9 mouse cellular contexts compared by ENCODE assay signal in genomic region chr10:70599925-70600305, GRCm38 (mm10). TPM values are rescaled to one million over a fixed set of nuclear protein-coding genes. Genes with fewer than 3 reads are reported as not detected.
DNase-seq lines count a peak whose midpoint lies in the region; ATAC-seq and TF ChIP-seq lines count a peak whose summit lies in the region.
"Had no signal": no experiment of that assay in that cellular context is flagged by ENCODE, and none has a peak within 500 bp of the region (broad histone marks: within the 10 kb centered on the region; RNA-seq: fewer than 3 reads in every experiment).

No protein-coding gene starts in this region.

- H3K4me3 ChIP-seq in cerebellum, adult 2 months (replicated peaks; ENCODE audit: insufficient read depth, low read depth, low read length): peak overlapping the region; percentile 73
- peak overlapping the region; percentile 47 for H3K4me3 ChIP-seq in lung, postnatal 0 days (ENCODE audit: low read depth, low read length)
- H3K4me3 ChIP-seq in intestine, embryonic 16.5 days (ENCODE audit: low read length): peak overlapping the region; percentile 64
- peak overlapping the region; percentile 61 for H3K4me3 ChIP-seq in small intestine, adult 2 months (ENCODE audit: low read depth, low read length)

- under 1% methylated on average over 28 of the region's 28 CpGs for WGBS in cerebellum, adult 2 months
- 3% methylated on average over 28 of the region's 28 CpGs for WGBS in lung, postnatal 0 days
- under 1% methylated on average over 28 of the region's 28 CpGs for WGBS in intestine, embryonic 16.5 days
- WGBS in small intestine, adult 2 months: 4% methylated on average over 28 of the region's 28 CpGs

- no peaks in the 10 kb centered on the region for H3K27me3 ChIP-seq in cerebellum, adult 2 months (ENCODE audit: control insufficient read depth, insufficient read depth, low read length)
- H3K27me3 ChIP-seq in lung, postnatal 0 days (replicated peaks; ENCODE audit: insufficient read depth, low read length): peaks cover 17% of the 10 kb centered on the region
- H3K27me3 ChIP-seq in intestine, embryonic 16.5 days (replicated peaks; ENCODE audit: control insufficient read depth, insufficient read depth, low read length): peaks cover 17% of the 10 kb centered on the region
- H3K27me3 ChIP-seq in small intestine, adult 2 months (ENCODE audit: control insufficient read depth, insufficient read depth, low read length): peaks cover 14% of the 10 kb centered on the region

- no peak for DNase-seq in cerebellum, adult 2 months
- DNase-seq in cerebellum, postnatal 4 days (ENCODE audit: low spot score in 2 of 2): no peak
- peak; percentile 5 for DNase-seq in lung, postnatal 0 days (ENCODE audit: low spot score)
- no peak for DNase-seq in lung, postnatal 14 days
- no peak for DNase-seq in cerebellum, postnatal 14 days
- DNase-seq in cerebellum, adult 18-20 months: no peak

- TF ChIP-seq CTCF in cerebellum, adult 2 months (IDR thresholded peaks at IDR 0.05; ENCODE audit: borderline replicate concordance, insufficient read depth, low read depth, low read length): no peak
- no peak for TF ChIP-seq CTCF in lung, postnatal 0 days (IDR thresholded peaks at IDR 0.05)
- TF ChIP-seq CTCF in small intestine, adult 2 months (IDR thresholded peaks at IDR 0.05; ENCODE audit: extremely low read depth, insufficient read length, insufficient replicate concordance, low read depth, low read length): no peak

- H3K27ac ChIP-seq in cerebellum, adult 2 months (ENCODE audit: insufficient read depth, low read length): peak overlapping the region; percentile 60
- no peak overlapping the region for H3K27ac ChIP-seq in lung, postnatal 0 days (ENCODE audit: low read length)
- H3K27ac ChIP-seq in intestine, embryonic 16.5 days (ENCODE audit: low read length): no peak overlapping the region
- H3K27ac ChIP-seq in small intestine, adult 2 months (ENCODE audit: insufficient read depth, low read depth, low read length): no peak overlapping the region

- peaks cover 4% of the 10 kb centered on the region; the same call in 1 of the 2 replicates for H3K4me1 ChIP-seq in cerebellum, adult 2 months (ENCODE audit: control insufficient read depth, insufficient read depth, low read length)
- no peaks in the 10 kb centered on the region for H3K4me1 ChIP-seq in lung, postnatal 0 days (ENCODE audit: insufficient read depth, low read depth, low read length)
- peaks cover 12% of the 10 kb centered on the region for H3K4me1 ChIP-seq in intestine, embryonic 16.5 days (ENCODE audit: control insufficient read depth, insufficient read depth, low read length)
- peaks cover 10% of the 10 kb centered on the region for H3K4me1 ChIP-seq in small intestine, adult 2 months (ENCODE audit: control insufficient read depth, insufficient read depth, insufficient read length, low read length)

- no peaks in the 10 kb centered on the region for H3K9me3 ChIP-seq in lung, postnatal 0 days (ENCODE audit: low read length)
- no peaks in the 10 kb centered on the region for H3K9me3 ChIP-seq in intestine, embryonic 16.5 days (ENCODE audit: control insufficient read depth, low read length)

- H3K36me3 ChIP-seq in lung, postnatal 0 days (ENCODE audit: insufficient read depth, low read length): no peaks in the 10 kb centered on the region
- no peaks in the 10 kb centered on the region for H3K36me3 ChIP-seq in intestine, embryonic 16.5 days (ENCODE audit: control insufficient read depth, insufficient read depth, low read length)
- H3K36me3 ChIP-seq in small intestine, adult 2 months (ENCODE audit: control insufficient read depth, insufficient read depth, low read length): no peaks in the 10 kb centered on the region

- peak overlapping the region; percentile 88 for H3K4me2 ChIP-seq in lung, postnatal 0 days (replicated peaks; ENCODE audit: low read depth, low read length)
- peak overlapping the region; percentile 100 for H3K4me2 ChIP-seq in intestine, embryonic 16.5 days (ENCODE audit: low read depth, low read length)

- no peak overlapping the region for H3K9ac ChIP-seq in lung, postnatal 0 days (replicated peaks; ENCODE audit: low read depth)
- peak overlapping the region; percentile 45 for H3K9ac ChIP-seq in intestine, embryonic 16.5 days (ENCODE audit: low read depth, low read length)

- ATAC-seq in lung, postnatal 0 days: 0 out of 2 replicates have a peak, but pooled peaks have one; percentile 2
- ATAC-seq in intestine, embryonic 16.5 days: peak; percentile 38

- TF ChIP-seq EP300 in lung, postnatal 0 days (IDR thresholded peaks at IDR 0.05): no peak

- TF ChIP-seq POLR2A in cerebellum, adult 2 months (IDR thresholded peaks at IDR 0.05; ENCODE audit: borderline replicate concordance, insufficient read depth, low read length): no peak
- no peak for TF ChIP-seq POLR2A in small intestine, adult 2 months (IDR thresholded peaks at IDR 0.05; ENCODE audit: low read depth, low read length)

RNA-seq across cellular contexts. Expression of gene Phyhipl, which starts 55.9 kb away (rescaled TPM):
- polyA plus RNA-seq in cerebellum, adult 2 months (2012; rRNA removed): 196 and 224 TPM in 2 replicates
- 0.49 and 0.75 TPM in 2 replicates for polyA plus RNA-seq in lung, postnatal 0 days (2015; fragmentation: Nextera tagmentation; extraction: Ambion mirVana)
- 2.5 and 2.7 TPM in 2 replicates for polyA plus RNA-seq in intestine, embryonic 16.5 days (2015; fragmentation: Nextera tagmentation; extraction: Ambion mirVana)
- polyA plus RNA-seq in small intestine, adult 2 months (2012; rRNA removed): 0.05 TPM in 1 of 2 replicates, not detected in the other
- polyA plus RNA-seq: spleen, adult 2 months had no signal

Comparison
In these comparisons a context has a peak if more than half of its experiments do, and no peak if none do; other contexts are left out.
1. RNA of gene Phyhipl, which starts 55.9 kb away (polyA plus RNA-seq): 196 to 224 TPM in cerebellum, adult 2 months; 2.5 to 2.7 TPM in intestine, embryonic 16.5 days, 0.49 to 0.75 TPM in lung, postnatal 0 days and 0.05 TPM in small intestine, adult 2 months; every median in the first group is over 10 times any median in the second.
2. Peak in every context shown above with its lines, with median percentiles within 50 percentile points of each other: H3K4me3 ChIP-seq.